Mouse (Mus musculus) C2C12 (cell line): ENCODE measurements around the gene Tmem45b. TPM values are rescaled to one million over a fixed set of nuclear protein-coding genes. Genes with fewer than 3 reads are reported as not detected.

Experiments used
- H3K27me3 ChIP-seq: one replicate; pipeline ENCODE4 v1.6.1; 2011; ENCODE audit not compliant: control insufficient read depth, insufficient read depth, insufficient read length
- H3K36me3 ChIP-seq: one replicate; pipeline ENCODE4 v1.6.1; 2011; ENCODE audit not compliant: control insufficient read depth, insufficient read depth
- H3K4me3 ChIP-seq: one replicate; pipeline ENCODE4 v1.5.1; 2011; ENCODE audit warnings: mild to moderate bottlenecking, control low read depth; ENCODE audit not compliant: poor library complexity, insufficient read depth, severe bottlenecking
- H3K79me2 ChIP-seq: one replicate; pipeline ENCODE4 v1.6.1; 2011; ENCODE audit not compliant: control insufficient read depth, insufficient read depth
- H3K79me3 ChIP-seq: one replicate; pipeline ENCODE4 v1.6.1; 2011; ENCODE audit warnings: low read depth, control low read depth
- H3ac ChIP-seq: one replicate; pipeline ENCODE3; 2011; ENCODE audit warnings: low read depth; ENCODE audit not compliant: control insufficient read depth, insufficient read length
- CEBPB ChIP-seq: IDR thresholded peaks from one replicate; pipeline ENCODE4 v1.6.1; 2011; ENCODE audit warnings: low read depth, mild to moderate bottlenecking, control low read depth, moderate library complexity
- CTCF ChIP-seq: IDR thresholded peaks from one replicate; pipeline ENCODE4 v1.5.1; 2011; ENCODE audit not compliant: control insufficient read depth, insufficient read depth, insufficient read length
- FOSL1 ChIP-seq: IDR thresholded peaks from one replicate; pipeline ENCODE4 v1.8.0; 2011; ENCODE audit warnings: mild to moderate bottlenecking, low read length; ENCODE audit not compliant: poor library complexity, insufficient read depth, severe bottlenecking
- MAX ChIP-seq: IDR thresholded peaks from one replicate; pipeline ENCODE4 v1.6.1; 2011; ENCODE audit warnings: mild to moderate bottlenecking, control low read depth
- MYOD1 ChIP-seq: IDR thresholded peaks from one replicate; pipeline ENCODE4 v1.6.1; 2011; ENCODE audit warnings: low read depth; ENCODE audit not compliant: control insufficient read depth, insufficient read length
- MYOG ChIP-seq: IDR thresholded peaks from one replicate; pipeline ENCODE4 v1.6.1; 2011; ENCODE audit not compliant: control insufficient read depth, insufficient read length; ENCODE audit errors: extremely low read depth
- USF1 ChIP-seq: IDR thresholded peaks from one replicate; pipeline ENCODE4 v1.6.1; 2011; ENCODE audit warnings: low read depth, mild to moderate bottlenecking, control low read depth, moderate library complexity
- polyA plus RNA-seq: library from polyadenylated mRNA; unstranded; fragments of >200 nt; fragmentation: generic; extraction: Trizol; gene quantifications from one replicate; pipeline ENCODE4 v1.2.1, GENCODE M21; 2012; ENCODE audit warnings: missing spikeins

Tmem45b gene
- polyA plus RNA-seq, 1 experiment = not detected

GRCm38 (mm10) chr9:31449145-31449772, 15.0 kb downstream of the Tmem45b start:
- Histone ChIP-seq H3K4me3 (no peak overlapping the region), H3K79me2 (no peaks in the 10 kb centered on the region), H3K27me3 (peaks cover 5% of the 10 kb centered on the region), H3K79me3 (no peaks in the 10 kb centered on the region), H3ac (no peak overlapping the region), H3K36me3 (no peaks in the 10 kb centered on the region)
- TF ChIP-seq CTCF (no peak), MYOD1 (no peak), CEBPB (no peak), MAX (no peak), USF1 (no peak), MYOG (no peak), FOSL1 (no peak)

DNA sequence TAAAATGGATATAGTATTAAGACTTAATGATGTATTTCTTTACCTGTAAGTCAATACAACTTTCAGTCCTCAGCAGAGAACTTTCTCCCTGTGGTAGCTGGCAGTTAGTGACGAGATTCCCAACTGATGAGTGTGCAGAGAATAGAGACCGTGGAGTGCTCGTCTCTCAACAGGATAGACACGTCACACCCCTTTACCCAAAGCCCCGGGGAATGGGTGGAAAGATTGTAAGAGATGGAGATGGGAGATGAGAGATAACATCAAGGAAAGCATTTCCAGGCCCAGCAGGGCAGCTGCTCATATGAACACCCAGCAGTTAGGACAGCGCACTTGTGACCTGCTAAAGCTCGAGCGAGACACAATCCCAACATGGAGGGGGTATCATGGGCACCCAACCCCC, 20.0 kb downstream of the Tmem45b start:
- TF ChIP-seq MYOD1 (no peak), CEBPB (no peak), USF1 (no peak), MYOG (no peak), MAX (no peak), CTCF (no peak), FOSL1 (no peak)
- Histone ChIP-seq H3K79me2 (no peaks in the 10 kb centered on the region), H3K36me3 (no peaks in the 10 kb centered on the region), H3ac (no peak overlapping the region), H3K4me3 (no peak overlapping the region), H3K27me3 (no peaks in the 10 kb centered on the region), H3K79me3 (no peaks in the 10 kb centered on the region)

DNA sequence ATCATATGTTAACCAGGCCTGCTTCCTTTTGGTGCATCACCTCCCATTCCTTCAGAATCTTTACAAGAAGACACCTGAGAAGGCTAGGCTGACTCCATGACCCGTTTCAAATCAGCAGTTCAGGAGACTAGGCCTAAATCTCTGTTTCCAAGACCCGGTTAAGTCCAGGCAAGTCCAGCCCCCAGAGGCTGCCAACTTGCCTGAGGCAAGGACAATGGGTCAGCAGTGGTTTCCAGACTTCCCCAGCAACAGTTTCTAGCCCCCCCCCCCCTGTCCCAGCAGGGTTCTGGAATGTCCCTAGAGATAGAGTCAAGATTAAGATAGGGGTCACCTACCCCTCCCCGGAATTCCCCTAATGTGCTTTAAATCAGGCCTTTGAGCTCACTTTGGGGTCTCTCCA, 22.8 kb downstream of the Tmem45b start:
- Histone ChIP-seq H3ac (no peak overlapping the region), H3K4me3 (no peak overlapping the region), H3K27me3 (peaks cover 3% of the 10 kb centered on the region), H3K36me3 (no peaks in the 10 kb centered on the region), H3K79me3 (no peaks in the 10 kb centered on the region), H3K79me2 (no peaks in the 10 kb centered on the region)
- no peak for TF ChIP-seq CEBPB
- no peak for TF ChIP-seq MYOG
- TF ChIP-seq FOSL1 = no peak
- no peak for TF ChIP-seq USF1
- TF ChIP-seq MYOD1 = no peak
- no peak for TF ChIP-seq CTCF
- no peak for TF ChIP-seq MAX

DNA sequence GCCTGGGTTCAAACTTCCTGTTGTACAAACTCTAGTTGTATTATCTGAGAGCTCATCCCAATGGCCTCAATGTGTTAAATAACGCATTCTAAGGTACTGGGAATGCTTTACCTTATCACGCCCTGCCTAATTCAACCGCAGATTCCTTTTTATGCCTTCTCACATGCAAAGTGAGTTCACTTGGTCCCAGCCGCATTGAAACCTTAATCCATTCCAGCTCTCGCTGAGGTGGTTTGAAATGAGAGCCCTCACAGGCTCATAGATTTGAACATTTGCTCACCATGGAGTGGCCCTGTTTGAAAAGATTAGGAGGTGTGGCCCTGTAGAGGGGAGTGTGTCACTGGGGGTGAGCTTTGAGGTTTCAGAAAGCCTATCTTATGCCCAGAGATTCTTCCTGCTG, 23.9 kb downstream of the Tmem45b start:
- TF ChIP-seq USF1 = no peak
- no peak for TF ChIP-seq MYOD1
- TF ChIP-seq CEBPB = no peak
- no peak for TF ChIP-seq FOSL1
- TF ChIP-seq MAX = no peak
- TF ChIP-seq CTCF = no peak
- no peak for TF ChIP-seq MYOG
- Histone ChIP-seq H3K27me3 (peaks cover 3% of the 10 kb centered on the region), H3K4me3 (no peak overlapping the region), H3K79me2 (no peaks in the 10 kb centered on the region), H3K79me3 (no peaks in the 10 kb centered on the region), H3ac (no peak overlapping the region), H3K36me3 (no peaks in the 10 kb centered on the region)

- no peak for TF ChIP-seq CEBPB
- no peak for TF ChIP-seq CTCF
- TF ChIP-seq MYOG = no peak
- TF ChIP-seq MAX = no peak
- TF ChIP-seq USF1 = no peak
- TF ChIP-seq FOSL1 = no peak
- no peak for TF ChIP-seq MYOD1
- Histone ChIP-seq H3K79me2 (no peaks in the 10 kb centered on the region), H3ac (no peak overlapping the region), H3K27me3 (peaks cover 3% of the 10 kb centered on the region), H3K36me3 (no peaks in the 10 kb centered on the region), H3K4me3 (no peak overlapping the region), H3K79me3 (no peaks in the 10 kb centered on the region)
These were observed 24.9 kb downstream of the Tmem45b start for GRCm38 (mm10) chr9:31439341-31439740.

- no peaks in the 10 kb centered on the region for H3K79me2 ChIP-seq
- H3K36me3 ChIP-seq = no peaks in the 10 kb centered on the region
- H3K4me3 ChIP-seq = no peak overlapping the region
- H3ac ChIP-seq = no peak overlapping the region
- peaks cover 3% of the 10 kb centered on the region for H3K27me3 ChIP-seq
- TF ChIP-seq MYOG = no peak
- no peak for TF ChIP-seq CTCF
- TF ChIP-seq USF1 = no peak
- TF ChIP-seq CEBPB = no peak
- TF ChIP-seq FOSL1 = no peak
- TF ChIP-seq MAX = no peak
- TF ChIP-seq MYOD1 = no peak
- H3K79me3 ChIP-seq = no peaks in the 10 kb centered on the region
These were observed 25.4 kb downstream of the Tmem45b start for GRCm38 (mm10) chr9:31438834-31439233.

DNA sequence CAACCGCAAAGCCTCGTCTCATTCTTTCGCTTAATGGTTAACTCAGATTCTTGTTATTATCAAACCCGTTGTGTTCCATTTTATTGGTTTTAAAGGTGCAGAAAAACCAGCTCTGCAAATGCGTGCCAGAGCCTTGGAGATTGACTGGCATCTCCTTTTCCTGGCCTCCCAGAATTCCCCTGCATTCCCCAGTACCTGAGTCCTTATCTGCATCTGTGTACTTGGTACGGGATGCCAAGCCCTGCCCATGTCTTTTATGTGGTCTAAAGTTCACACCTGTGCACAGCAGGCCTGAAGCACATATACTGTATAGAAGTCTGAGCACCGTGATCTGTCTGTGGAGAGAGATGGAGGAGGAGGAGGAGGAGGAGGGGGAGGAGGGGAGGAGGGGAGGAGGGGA, 26.4 kb downstream of the Tmem45b start:
- no peak overlapping the region for H3ac ChIP-seq
- no peaks in the 10 kb centered on the region for H3K79me3 ChIP-seq
- no peak for TF ChIP-seq MYOG
- TF ChIP-seq MYOD1 = no peak
- TF ChIP-seq CEBPB = no peak
- no peak for TF ChIP-seq USF1
- TF ChIP-seq CTCF = no peak
- no peaks in the 10 kb centered on the region for H3K79me2 ChIP-seq
- no peak overlapping the region for H3K4me3 ChIP-seq
- H3K36me3 ChIP-seq = no peaks in the 10 kb centered on the region
- H3K27me3 ChIP-seq = peaks cover 3% of the 10 kb centered on the region
